Mouse (Mus musculus) natural killer cell, adult 2 months (primary cell): ENCODE data around the gene Mllt11.
A peak's percentile ranks its signal among the peaks of the same experiment; 100 is the strongest.

Experiments
- DNase-seq, 2 experiments: peaks; one replicate each; pipeline ENCODE4 v3.0.0; 2022; ENCODE audit warnings: low spot score in 2 of 2

Gene Mllt11

DNA sequence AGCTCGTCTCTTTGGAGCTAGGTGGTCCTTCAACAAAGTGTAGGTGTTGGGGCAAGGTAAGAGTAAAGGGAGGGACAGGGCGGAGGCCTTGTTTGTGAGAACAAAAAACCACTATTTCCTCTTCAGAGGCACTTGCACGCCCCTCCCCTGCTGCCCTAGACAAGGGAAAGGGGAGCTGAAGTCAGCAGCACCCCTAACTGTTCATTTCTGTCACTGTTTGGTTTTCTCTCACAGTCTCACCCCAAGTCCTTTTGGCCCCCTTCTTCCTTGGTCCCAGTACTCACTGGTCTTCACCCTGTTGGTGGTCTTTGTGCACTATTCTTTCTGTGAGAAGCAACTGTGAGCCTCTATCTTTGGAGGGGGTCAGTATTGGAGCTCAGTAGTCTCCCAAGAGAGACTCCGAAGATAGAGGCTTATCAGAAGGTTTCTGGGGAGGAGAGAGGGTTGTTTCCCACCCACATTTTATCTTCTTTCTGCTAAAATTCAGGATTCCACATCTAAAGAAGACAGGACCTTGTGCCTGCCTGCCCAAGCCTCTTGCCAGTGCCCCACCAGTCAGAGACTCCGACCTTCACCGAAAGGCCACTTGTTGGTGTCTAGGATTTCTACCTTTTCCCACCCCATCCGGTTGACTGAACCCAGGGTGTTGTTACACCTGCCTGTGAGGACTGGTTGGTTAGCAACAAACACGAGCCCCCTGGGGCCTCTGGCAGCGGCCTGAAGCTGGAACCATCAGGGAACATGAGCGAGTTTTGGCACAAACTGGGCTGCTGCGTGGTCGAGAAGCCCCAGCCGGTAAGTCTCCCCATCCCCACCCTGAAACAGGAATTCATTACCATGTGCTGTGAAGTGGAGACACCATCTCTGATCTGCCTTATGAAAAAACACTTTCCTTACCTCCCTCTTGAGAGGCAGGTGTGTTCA lies at the start of gene Mllt11:
Mllt11 (minus strand) TSS at position 874 of the 924 bp plus-strand sequence.
- DNase-seq, result peak; percentile 50 to 52

DNA sequence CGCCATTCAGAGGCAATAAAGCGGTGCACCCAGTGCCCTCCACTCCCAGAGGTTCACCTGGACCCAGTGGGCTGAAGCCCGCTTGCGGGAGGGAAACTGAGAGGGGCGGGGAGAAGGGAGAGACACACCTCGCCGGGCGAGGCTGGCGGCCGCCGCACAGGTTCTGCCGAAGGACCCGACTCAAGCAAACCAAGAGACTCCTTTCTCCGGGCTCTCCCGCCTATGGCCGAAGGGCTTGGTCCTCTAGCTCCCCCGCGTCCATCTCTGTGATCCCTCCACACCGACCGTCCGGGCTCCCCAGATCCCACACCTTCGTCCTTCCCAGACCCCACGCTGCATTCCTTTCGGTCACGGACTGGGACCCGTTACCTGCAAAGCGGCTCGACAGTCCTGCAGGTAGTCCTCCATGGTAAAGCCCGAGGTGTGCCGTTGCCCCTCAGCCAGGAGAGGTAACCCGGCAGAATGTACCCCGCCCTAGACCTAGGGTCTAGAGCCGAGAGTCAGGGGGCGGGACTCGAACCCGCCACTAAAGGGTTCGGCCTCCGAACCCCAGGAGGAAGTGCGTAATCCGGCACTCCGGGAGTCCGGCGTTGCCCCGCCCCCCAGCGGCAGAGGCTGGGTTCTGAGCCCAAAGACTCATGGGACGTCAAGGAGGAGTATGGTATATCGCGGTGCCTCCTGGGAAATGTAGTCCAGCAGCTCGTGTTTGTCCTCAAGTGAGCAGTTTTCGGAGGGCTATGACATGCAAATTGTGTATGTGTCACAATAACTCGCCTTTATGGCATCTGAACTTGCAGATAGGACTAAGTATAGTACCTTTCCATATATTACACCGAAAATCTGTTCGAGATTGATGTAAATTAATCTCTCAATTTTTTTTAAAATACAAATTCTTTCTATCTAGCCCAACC lies 49.5 kb upstream of the Mllt11 start, which contains the start of the genes Mindy1 and Prune1:
Mindy1 (plus strand) TSS at position 130 of the 911 bp plus-strand sequence.
Prune1 (minus strand) TSS at position 861 of the 911 bp plus-strand sequence.
- peak; percentile 97 to 98 for DNase-seq

GRCm38 (mm10) chr3:95280747-95281146 lies 48.8 kb upstream of the Mllt11 start:
- peak in 1 of 2 experiments; percentile 13 for DNase-seq

DNA sequence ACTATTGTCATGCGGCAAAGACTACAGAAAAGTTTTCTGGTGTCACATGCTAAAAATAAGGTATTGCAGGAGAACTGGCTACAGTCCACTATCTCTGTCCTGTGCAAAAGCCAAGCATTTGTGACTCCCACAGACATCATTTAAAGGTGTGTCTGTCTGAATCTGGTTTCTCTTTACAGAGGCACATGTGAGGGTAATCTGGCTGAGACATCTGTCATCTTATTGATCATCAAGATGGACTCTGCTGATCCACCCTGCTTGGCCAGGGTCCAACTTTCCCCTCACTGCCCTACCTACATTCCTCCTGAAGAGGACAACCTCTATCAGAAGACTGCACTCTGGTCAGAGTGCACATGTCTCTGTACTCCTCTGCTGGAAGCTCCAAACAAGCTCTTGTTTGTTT lies 45.2 kb upstream of the Mllt11 start:
- no peak for DNase-seq

DNA sequence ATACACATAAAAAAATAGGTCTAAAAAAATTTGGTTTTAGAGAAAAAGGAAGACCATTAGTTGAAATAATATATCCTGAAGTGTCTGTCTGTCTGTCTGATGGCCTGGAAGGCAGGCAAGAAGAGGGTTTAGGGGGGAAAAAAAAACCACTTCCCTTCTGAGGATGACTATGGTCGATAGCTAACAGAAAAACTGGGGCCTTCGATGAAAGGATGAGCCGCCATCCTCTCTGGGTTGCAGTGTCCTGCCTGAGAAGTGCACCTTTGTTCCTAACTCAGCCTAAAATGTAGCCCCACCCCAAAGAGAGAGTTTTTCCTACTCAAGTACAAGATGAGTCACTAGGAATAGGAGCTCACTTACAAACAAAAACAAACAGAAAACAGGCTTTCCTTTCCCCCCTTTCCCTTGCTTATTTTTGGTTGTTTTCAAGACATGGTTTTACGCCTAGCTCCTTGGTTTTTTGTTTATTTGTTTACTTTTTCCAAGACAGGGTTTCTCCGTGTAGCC lies 44.5 kb upstream of the Mllt11 start:
- no peak for DNase-seq

GRCm38 (mm10) chr3:95275161-95275560 lies 43.2 kb upstream of the Mllt11 start:
- no peak for DNase-seq

DNA sequence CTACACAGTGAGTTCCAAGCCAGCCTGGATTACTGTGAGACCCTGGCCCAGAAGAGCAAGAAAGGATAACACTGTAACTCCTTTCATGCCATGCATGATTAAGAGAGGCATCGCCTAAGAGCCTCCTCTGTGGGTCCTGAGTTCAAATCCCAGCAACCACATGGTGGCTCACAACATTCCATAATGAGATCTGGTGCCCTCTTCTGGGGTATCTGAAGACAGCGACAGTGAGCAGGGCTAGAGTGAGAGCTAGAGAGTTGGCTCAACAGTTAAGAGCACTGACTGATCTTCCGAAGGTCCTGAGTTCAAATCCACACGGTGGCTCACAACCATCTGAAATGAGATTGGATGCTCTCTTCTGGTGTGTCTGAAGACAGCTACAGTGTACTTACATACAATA lies 42.5 kb upstream of the Mllt11 start:
- no peak for DNase-seq

GRCm38 (mm10) chr3:95273471-95273870 lies 41.5 kb upstream of the Mllt11 start:
- no peak for DNase-seq

GRCm38 (mm10) chr3:95270766-95271364 lies 38.9 kb upstream of the Mllt11 start:
- no peak for DNase-seq

DNA sequence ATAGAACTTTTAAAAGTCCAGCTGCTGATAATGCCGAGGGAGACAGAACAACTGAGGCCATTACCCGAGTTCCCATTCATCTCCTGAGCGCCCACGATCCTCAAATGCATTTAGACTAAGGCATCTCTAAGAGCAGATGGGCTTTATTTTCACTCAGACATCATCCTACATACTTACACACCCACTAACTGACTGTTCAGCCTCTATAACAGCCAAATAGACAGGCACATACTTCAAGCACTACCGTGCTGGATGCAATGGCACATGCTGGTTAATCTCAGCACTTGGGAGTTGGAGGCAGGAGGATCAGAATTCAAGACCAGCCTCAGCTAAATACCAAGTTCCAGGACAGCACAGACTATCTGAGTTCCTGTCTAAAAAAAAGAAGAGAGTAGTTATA lies 37.8 kb upstream of the Mllt11 start:
- no peak for DNase-seq

DNA sequence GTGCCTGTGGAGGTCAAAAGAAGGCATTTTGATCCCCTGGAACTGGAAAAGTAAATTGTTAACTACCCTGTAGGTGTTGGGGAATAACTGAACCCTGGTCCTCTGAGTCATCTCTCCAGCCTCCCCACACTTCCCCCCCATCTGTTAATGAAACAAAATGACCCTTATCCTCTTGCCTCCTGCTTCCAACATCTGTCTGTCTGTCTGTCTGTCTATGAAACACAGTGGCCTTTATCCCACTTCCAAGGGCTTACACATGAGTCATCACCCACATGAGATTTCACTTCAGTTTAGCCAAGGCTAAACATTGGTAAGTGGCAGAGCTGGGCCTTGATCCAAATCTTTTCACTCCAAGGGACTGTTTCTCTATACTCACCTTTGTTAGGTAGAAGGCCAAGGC lies 35.9 kb upstream of the Mllt11 start:
- no peak for DNase-seq

GRCm38 (mm10) chr3:95266052-95266451 lies 34.1 kb upstream of the Mllt11 start:
- no peak for DNase-seq

GRCm38 (mm10) chr3:95264724-95265123 lies 32.8 kb upstream of the Mllt11 start:
- no peak for DNase-seq

DNA sequence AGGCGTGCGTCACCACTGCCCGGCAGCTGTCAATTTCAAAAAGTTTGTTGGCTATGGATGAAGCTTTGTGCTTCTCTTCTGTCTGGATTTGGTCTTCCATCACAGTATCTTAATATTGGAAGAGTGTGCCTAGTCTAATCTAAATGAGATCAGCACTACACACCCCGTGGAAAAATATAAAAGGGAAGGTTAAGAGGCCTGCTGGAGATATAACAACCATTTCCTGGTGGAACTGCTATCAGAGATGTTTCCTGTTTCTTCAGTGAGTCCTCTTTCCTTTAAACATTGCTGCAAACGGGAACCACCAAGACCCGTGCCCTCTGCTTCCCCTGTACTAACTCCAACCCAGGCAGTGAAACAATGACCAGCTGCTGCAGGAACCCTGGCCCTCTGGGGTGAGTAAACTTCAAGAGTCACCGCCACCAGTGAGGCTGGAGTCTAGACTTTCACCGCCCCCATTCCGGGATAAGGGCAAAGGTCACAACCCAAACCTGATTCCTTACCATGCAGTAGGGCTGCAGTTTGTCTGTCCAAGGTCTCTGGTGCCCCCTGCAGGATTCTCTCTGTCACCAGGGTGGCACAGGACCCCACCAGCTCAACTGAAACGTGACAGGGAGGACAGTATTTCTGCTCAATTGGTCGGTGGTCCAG lies 31.2 kb upstream of the Mllt11 start:
- DNase-seq, result peak; percentile 53 to 74

GRCm38 (mm10) chr3:95261975-95262374 lies 30.0 kb upstream of the Mllt11 start:
- DNase-seq, result no peak

DNA sequence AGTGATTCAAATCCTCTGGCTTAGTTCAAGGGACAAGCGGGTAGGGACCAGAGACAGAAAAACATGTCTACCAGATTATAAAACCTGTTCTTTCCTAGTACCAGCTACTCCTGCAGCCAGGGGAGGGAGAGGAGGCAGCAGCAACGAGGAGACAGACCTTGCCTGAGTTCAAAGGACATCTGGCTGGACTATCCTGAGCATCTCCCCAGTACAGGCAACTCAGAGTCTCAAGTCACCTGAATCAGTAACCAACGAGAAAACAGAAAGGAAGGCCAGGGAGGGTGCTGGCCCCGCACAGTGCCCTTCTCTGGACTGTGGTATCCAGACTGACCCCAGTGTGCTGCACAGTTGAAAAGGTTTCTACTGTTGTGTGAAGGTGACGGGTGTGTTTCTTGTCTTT lies 25.0 kb upstream of the Mllt11 start:
- no peak for DNase-seq

DNA sequence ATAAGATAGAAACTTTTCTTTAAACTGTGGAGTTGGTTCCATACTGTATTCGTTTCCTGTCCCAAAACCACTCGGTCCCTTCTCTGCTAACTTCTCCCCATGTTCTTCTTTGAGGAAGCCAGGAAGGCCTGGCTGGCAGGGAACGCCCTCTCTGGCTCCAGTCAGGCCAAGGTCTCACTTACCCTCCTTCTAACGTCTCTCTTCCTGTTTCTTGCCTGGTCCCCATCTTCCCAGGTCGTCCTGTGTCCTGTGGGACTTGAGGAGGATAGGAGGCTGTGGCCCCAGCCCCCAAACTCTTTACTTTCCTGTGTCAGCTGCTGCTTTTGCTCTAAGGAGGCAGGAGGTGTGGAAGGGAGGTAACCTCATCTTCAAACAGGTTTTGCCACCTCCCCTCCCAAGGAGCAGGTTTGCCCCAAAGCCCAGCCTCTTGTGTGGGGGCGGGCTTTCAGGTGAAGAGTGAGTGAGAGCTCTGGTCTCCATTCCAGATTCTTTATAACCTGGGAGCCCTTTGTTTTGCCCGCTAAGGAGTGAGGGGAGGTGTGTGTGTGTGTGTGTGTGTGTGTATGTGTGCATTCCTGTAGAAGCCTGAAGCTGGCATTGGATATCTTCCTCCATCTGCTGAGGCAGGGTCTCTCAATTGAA lies 18.9 kb upstream of the Mllt11 start, which contains the start of gene Bnipl:
Bnipl (minus strand) TSS at position 411 of the 642 bp plus-strand sequence.
- DNase-seq, result no peak

DNA sequence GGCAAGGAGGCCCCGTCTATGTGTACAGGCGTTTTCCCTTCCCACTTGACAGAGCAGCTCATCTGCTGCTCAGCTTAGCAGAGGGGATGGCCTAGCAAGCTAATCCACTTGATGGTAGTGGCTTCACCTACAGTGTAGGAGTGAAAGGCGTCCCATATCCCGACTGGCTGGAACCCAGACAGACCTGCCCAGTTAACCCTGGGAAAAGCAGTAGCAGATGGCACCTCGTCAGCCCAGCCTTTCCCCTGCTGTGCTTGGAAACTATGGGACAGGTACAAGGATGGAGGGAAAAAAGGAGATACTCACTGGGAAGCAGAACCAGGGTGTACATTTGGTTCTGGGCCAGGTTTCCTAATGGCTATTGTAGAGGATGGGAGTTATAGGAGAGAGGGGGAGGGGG lies 18.4 kb upstream of the Mllt11 start:
- no peak for DNase-seq

GRCm38 (mm10) chr3:95247660-95248336 lies 15.8 kb upstream of the Mllt11 start:
- no peak for DNase-seq
